Mouse (Mus musculus) E14TG2a.4 (cell line): ENCODE data around the gene Pus3.

ENCODE experiments used
- CTCF ChIP-seq: conservative IDR thresholded peaks from 2 replicates; pipeline ENCODE4 v1.5.1; 2014; ENCODE audit warnings: low read length
- NANOG ChIP-seq: IDR thresholded peaks from 2 replicates; pipeline ENCODE4 v1.6.1; 2014; ENCODE audit warnings: borderline replicate concordance, low read length, mixed read lengths
- POU5F1 ChIP-seq: IDR thresholded peaks from 2 replicates; pipeline ENCODE4 v1.6.1; 2014; ENCODE audit warnings: low read length, borderline replicate concordance

DNA sequence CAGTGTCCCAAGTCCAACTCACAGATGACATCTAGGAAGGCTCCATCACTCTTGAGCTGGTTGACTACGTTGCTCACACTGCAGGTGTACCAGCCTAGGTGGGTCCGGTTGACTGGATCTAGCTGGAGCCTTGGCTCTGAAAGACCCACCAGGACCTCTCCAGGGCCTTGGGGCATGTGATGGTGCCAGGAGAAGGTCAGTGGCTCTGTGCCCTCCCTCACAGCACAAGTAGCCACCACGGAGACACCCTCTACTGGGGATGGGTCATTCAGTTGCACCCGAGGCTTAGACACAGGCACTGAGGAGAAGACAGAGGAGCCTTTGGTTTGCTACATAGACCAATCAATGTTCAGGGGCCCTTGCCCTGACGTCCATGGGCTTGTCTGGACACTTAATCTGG, 42.2 kb upstream of the Pus3 start:
- TF ChIP-seq CTCF (no peak), NANOG (no peak), POU5F1 (no peak)
